Mouse (Mus musculus) forebrain, embryonic 12.5 days (tissue): ENCODE results near the gene Egfl8. TPM values are rescaled to one million over a fixed set of nuclear protein-coding genes. Genes with fewer than 3 reads are reported as not detected.

Experiments used
- ATAC-seq: fragments of 200-750 bp; cut with Nextera tagmentation; 2 replicates; pipeline ENCODE4 v1.8.0; 2017; ENCODE audit warnings: moderate TSS enrichment; ENCODE audit not compliant: low FRiP score
- H3K27ac ChIP-seq: fragments of 300-500 bp; sonication (generic); 2 replicates; pipeline ENCODE4 v1.5.1; 2016; ENCODE audit warnings: mild to moderate bottlenecking
- H3K27me3 ChIP-seq: fragments of 300-500 bp; sonication (generic); 2 replicates; pipeline ENCODE4 v1.6.1; 2016; ENCODE audit warnings: mild to moderate bottlenecking
- H3K36me3 ChIP-seq: fragments of 300-500 bp; sonication (generic); replicated peaks from 2 replicates; pipeline ENCODE4 v1.6.1; 2016; ENCODE audit warnings: mild to moderate bottlenecking
- H3K4me1 ChIP-seq: fragments of 300-500 bp; sonication (generic); 2 replicates; pipeline ENCODE4 v1.6.1; 2016
- H3K4me2 ChIP-seq: fragments of 300-500 bp; sonication (generic); 2 replicates; pipeline ENCODE4 v1.6.1; 2016; ENCODE audit warnings: mild to moderate bottlenecking, moderate library complexity
- H3K4me3 ChIP-seq: fragments of 300-500 bp; sonication (generic); replicated peaks from 2 replicates; pipeline ENCODE4 v1.5.1; 2016; ENCODE audit warnings: mild to moderate bottlenecking
- H3K9ac ChIP-seq: fragments of 300-500 bp; sonication (generic); 2 replicates; pipeline ENCODE4 v1.6.1; 2016; ENCODE audit warnings: mild to moderate bottlenecking
- H3K9me3 ChIP-seq: fragments of 300-500 bp; sonication (generic); 2 replicates; pipeline ENCODE4 v1.6.1; 2016
- WGBS: fragments of 180-500 bp; shearing (Covaris S2); methylation state at CpG from one replicate; pipeline ENCODE4 v1.1.7; 2016; 5-methylcytosine and 5-hydroxymethylcytosine counted together
- polyA plus RNA-seq: library from polyadenylated mRNA; unstranded; fragments of >200 nt; fragmentation: Nextera tagmentation; extraction: Ambion mirVana; gene quantifications from 2 replicates; pipeline ENCODE4 v1.2.1, GENCODE M21; 2016

Egfl8 gene
- polyA plus RNA-seq, 1 experiment from 2014 or later, result 3.2 TPM

- Histone ChIP-seq H3K4me3 (no peak overlapping the region), H3K4me1 (peaks cover 24% of the 10 kb centered on the region), H3K9ac (no peak overlapping the region), H3K27ac (no peak overlapping the region), H3K9me3 (no peaks in the 10 kb centered on the region), H3K36me3 (no peaks in the 10 kb centered on the region), H3K4me2 (no peak overlapping the region), H3K27me3 (peaks cover 37% of the 10 kb centered on the region)
- ATAC-seq, result no peak
- 75% methylated on average over 2 of the region's 2 CpGs for WGBS
Observed at GRCm38 (mm10) chr17:34635671-34636070, 19.9 kb upstream of the Egfl8 start.

- H3K27ac ChIP-seq, result no peak overlapping the region
- peaks cover 56% of the 10 kb centered on the region for H3K27me3 ChIP-seq
- H3K4me2 ChIP-seq, result peak overlapping the region; percentile 87
- under 1% methylated on average over 26 of the region's 26 CpGs for WGBS
- peak overlapping the region; percentile 36 for H3K9ac ChIP-seq
- peaks cover 52% of the 10 kb centered on the region for H3K4me1 ChIP-seq
- no peaks in the 10 kb centered on the region for H3K36me3 ChIP-seq
- no peak for ATAC-seq
- no peaks in the 10 kb centered on the region for H3K9me3 ChIP-seq
- peak overlapping the region; percentile 36 for H3K4me3 ChIP-seq
Observed at GRCm38 (mm10) chr17:34632261-34632691, 16.5 kb upstream of the Egfl8 start.

- H3K27me3 ChIP-seq, result peaks cover 56% of the 10 kb centered on the region
- 5% methylated on average over 12 of the region's 12 CpGs for WGBS
Observed at GRCm38 (mm10) chr17:34631647-34632046, 15.9 kb upstream of the Egfl8 start.

GRCm38 (mm10) chr17:34630761-34631301 is 15.1 kb upstream of the Egfl8 start:
- peak overlapping the region; percentile 51 for H3K9ac ChIP-seq
- H3K4me2 ChIP-seq, result peak overlapping the region; percentile 87
- WGBS, result 4% methylated on average over 45 of the region's 48 CpGs
- H3K9me3 ChIP-seq, result no peaks in the 10 kb centered on the region
- H3K36me3 ChIP-seq, result no peaks in the 10 kb centered on the region
- no peak for ATAC-seq
- H3K4me3 ChIP-seq, result peak overlapping the region; percentile 38
- H3K27me3 ChIP-seq, result peaks cover 54% of the 10 kb centered on the region
- H3K4me1 ChIP-seq, result peaks cover 62% of the 10 kb centered on the region
- no peak overlapping the region for H3K27ac ChIP-seq

More at GRCm38 (mm10) chr17:34631647-34632046, 15.9 kb upstream of the Egfl8 start:
- Histone ChIP-seq H3K9ac (peak overlapping the region; percentile 36), H3K4me3 (peak overlapping the region; percentile 36), H3K9me3 (no peaks in the 10 kb centered on the region), H3K4me1 (peaks cover 54% of the 10 kb centered on the region), H3K27ac (no peak overlapping the region), H3K36me3 (no peaks in the 10 kb centered on the region), H3K4me2 (peak overlapping the region; percentile 87)
- no peak for ATAC-seq

- H3K36me3 ChIP-seq, result no peaks in the 10 kb centered on the region
Observed at GRCm38 (mm10) chr17:34629796-34630603, 14.2 kb upstream of the Egfl8 start.

GRCm38 (mm10) chr17:34629221-34629751 is 13.5 kb upstream of the Egfl8 start, which contains the start of gene Prrt1:
Gene Prrt1, plus strand, starts transcription at chr17:34629533.
- ATAC-seq, result peak; percentile 48
- WGBS, result 0% methylated on average over 14 of the region's 16 CpGs
- H3K4me1 ChIP-seq, result peaks cover 64% of the 10 kb centered on the region
- peak within 1 kb of the TSS; percentile 73 for H3K9ac ChIP-seq
- H3K36me3 ChIP-seq, result no peaks in the 10 kb centered on the region
- peaks cover 53% of the 10 kb centered on the region for H3K27me3 ChIP-seq
- H3K9me3 ChIP-seq, result no peaks in the 10 kb centered on the region
- peak within 1 kb of the TSS; percentile 87 for H3K4me2 ChIP-seq
- peak within 1 kb of the TSS; percentile 92 for H3K27ac ChIP-seq
- H3K4me3 ChIP-seq, result peak within 1 kb of the TSS; percentile 71

More at GRCm38 (mm10) chr17:34629796-34630603, 14.2 kb upstream of the Egfl8 start:
- peak overlapping the region; percentile 38 for H3K4me3 ChIP-seq
- WGBS, result 17% methylated on average over 12 of the region's 12 CpGs
- H3K27me3 ChIP-seq, result peaks cover 53% of the 10 kb centered on the region
- H3K4me2 ChIP-seq, result peak overlapping the region; percentile 87
- no peaks in the 10 kb centered on the region for H3K9me3 ChIP-seq
- peak overlapping the region; percentile 73 for H3K9ac ChIP-seq
- H3K4me1 ChIP-seq, result peaks cover 64% of the 10 kb centered on the region
- no peak for ATAC-seq
- H3K27ac ChIP-seq, result no peak overlapping the region

GRCm38 (mm10) chr17:34628644-34628967 is 12.8 kb upstream of the Egfl8 start:
- peak overlapping the region; percentile 71 for H3K4me3 ChIP-seq

GRCm38 (mm10) chr17:34627943-34628643 is 12.3 kb upstream of the Egfl8 start, which contains the start of gene Ppt2:
Gene Ppt2, minus strand, starts transcription at chr17:34628510.
- H3K9me3 ChIP-seq, result no peaks in the 10 kb centered on the region
- H3K4me3 ChIP-seq, result peak within 1 kb of the TSS; percentile 71
- peaks cover 43% of the 10 kb centered on the region for H3K27me3 ChIP-seq
- H3K27ac ChIP-seq, result peak within 1 kb of the TSS; percentile 92
- 6% methylated on average over 29 of the region's 29 CpGs for WGBS
- no peak for ATAC-seq
- H3K9ac ChIP-seq, result peak within 1 kb of the TSS; percentile 73
- H3K36me3 ChIP-seq, result peaks cover under 1% of the 10 kb centered on the region; the same call in 1 of the 2 replicates
- H3K4me1 ChIP-seq, result peaks cover 64% of the 10 kb centered on the region
- H3K4me2 ChIP-seq, result peak within 1 kb of the TSS; percentile 87

More at GRCm38 (mm10) chr17:34628644-34628967, 12.8 kb upstream of the Egfl8 start:
- ATAC-seq, result no peak
- peaks cover 48% of the 10 kb centered on the region for H3K27me3 ChIP-seq
- H3K4me2 ChIP-seq, result peak overlapping the region; percentile 87
- 12% methylated on average over 5 of the region's 5 CpGs for WGBS
- no peaks in the 10 kb centered on the region; the same call in 1 of the 2 replicates for H3K36me3 ChIP-seq
- no peaks in the 10 kb centered on the region for H3K9me3 ChIP-seq
- peak overlapping the region; percentile 73 for H3K9ac ChIP-seq
- H3K27ac ChIP-seq, result peak overlapping the region; percentile 92
- H3K4me1 ChIP-seq, result peaks cover 64% of the 10 kb centered on the region

GRCm38 (mm10) chr17:34627093-34627942 is 11.5 kb upstream of the Egfl8 start:
- Histone ChIP-seq H3K4me3 (peak overlapping the region; percentile 71), H3K9ac (peak overlapping the region; percentile 73), H3K4me1 (peaks cover 60% of the 10 kb centered on the region), H3K27me3 (peaks cover 35% of the 10 kb centered on the region), H3K36me3 (peaks cover 9% of the 10 kb centered on the region), H3K9me3 (no peaks in the 10 kb centered on the region), H3K27ac (peak overlapping the region; percentile 92), H3K4me2 (peak overlapping the region; percentile 87)
- peak; percentile 67 for ATAC-seq
- under 1% methylated on average over 43 of the region's 45 CpGs for WGBS

GRCm38 (mm10) chr17:34626773-34627092 is 11.0 kb upstream of the Egfl8 start:
- H3K9me3 ChIP-seq, result no peaks in the 10 kb centered on the region
- H3K4me2 ChIP-seq, result peak overlapping the region; percentile 87
- WGBS, result under 1% methylated on average over 18 of the region's 18 CpGs
- H3K27me3 ChIP-seq, result peaks cover 30% of the 10 kb centered on the region
- peaks cover 14% of the 10 kb centered on the region for H3K36me3 ChIP-seq
- H3K27ac ChIP-seq, result peak overlapping the region; percentile 92
- ATAC-seq, result peak; percentile 30
- peak overlapping the region; percentile 71 for H3K4me3 ChIP-seq
- peak overlapping the region; percentile 73 for H3K9ac ChIP-seq
- peaks cover 54% of the 10 kb centered on the region for H3K4me1 ChIP-seq

GRCm38 (mm10) chr17:34626062-34626772 is 10.4 kb upstream of the Egfl8 start:
- WGBS, result 57% methylated on average over 16 of the region's 16 CpGs
- peak overlapping the region; percentile 71 for H3K4me3 ChIP-seq
- peak; percentile 0; the same call in 1 of the 2 replicates for ATAC-seq
- H3K27me3 ChIP-seq, result peaks cover 24% of the 10 kb centered on the region
- H3K9ac ChIP-seq, result peak overlapping the region; percentile 73
- H3K9me3 ChIP-seq, result no peaks in the 10 kb centered on the region
- H3K4me1 ChIP-seq, result peaks cover 49% of the 10 kb centered on the region
- H3K27ac ChIP-seq, result peak overlapping the region; percentile 92
- peaks cover 17% of the 10 kb centered on the region for H3K36me3 ChIP-seq
- H3K4me2 ChIP-seq, result peak overlapping the region; percentile 87
